Mouse (Mus musculus) megakaryocyte-erythroid progenitor cell, adult 5-6 weeks (primary cell): ENCODE data around the gene Ppp1r16b. TPM values are rescaled to one million over a fixed set of nuclear protein-coding genes. Genes with fewer than 3 reads are reported as not detected.

Experiments
- ATAC-seq: replicated peaks from 2 replicates; pipeline ENCODE4 v1.8.0; 2016; ENCODE audit warnings: mild to moderate bottlenecking, inconsistent platforms; ENCODE audit not compliant: severe bottlenecking, poor library complexity, low FRiP score, low TSS enrichment
- total RNA-seq, 2 experiments: library from RNA; stranded (forward) in 1 of 2; stranded (reverse) in 1 of 2; fragments of 200-1000, 215-1000 nt in 1 of 2; fragments of >200 nt in 1 of 2; fragmentation: Nextera tagmentation in 1 of 2; gene quantifications; 2 replicates each; pipeline ENCODE4 v1.2.3; 2014 to 2017

Ppp1r16b gene
- total RNA-seq (2014; fragmentation: Nextera tagmentation) (2.4 and 5.0 TPM in 2 replicates), total RNA-seq (2017) (0.04 and 1.6 TPM in 2 replicates)

- no peak for ATAC-seq
Measured at GRCm38 (mm10) chr2:158665098-158665497, at the start of gene Ppp1r16b. Gene Ppp1r16b, plus strand, starts transcription at chr2:158665398.

DNA sequence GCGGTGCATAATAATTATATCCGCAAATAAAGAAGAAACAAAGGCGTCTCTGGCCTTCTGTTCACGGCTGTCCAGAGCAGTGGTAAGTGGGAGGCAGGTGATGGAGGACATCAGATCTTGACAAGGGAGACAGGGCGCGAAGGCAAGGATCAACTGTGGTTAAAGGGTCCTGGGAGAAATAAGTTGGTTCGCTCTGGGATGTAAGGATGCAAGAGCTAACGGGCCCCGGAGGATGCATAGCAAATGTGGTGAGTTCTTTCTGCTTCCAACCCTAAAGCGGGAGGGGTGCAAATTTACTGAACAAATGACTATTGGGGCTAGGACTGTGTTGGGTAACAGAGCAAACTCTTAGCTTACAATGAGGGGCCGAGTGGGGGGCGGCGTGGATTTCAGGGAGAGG is 49.5 kb upstream of the Ppp1r16b start:
- ATAC-seq, result no peak

DNA sequence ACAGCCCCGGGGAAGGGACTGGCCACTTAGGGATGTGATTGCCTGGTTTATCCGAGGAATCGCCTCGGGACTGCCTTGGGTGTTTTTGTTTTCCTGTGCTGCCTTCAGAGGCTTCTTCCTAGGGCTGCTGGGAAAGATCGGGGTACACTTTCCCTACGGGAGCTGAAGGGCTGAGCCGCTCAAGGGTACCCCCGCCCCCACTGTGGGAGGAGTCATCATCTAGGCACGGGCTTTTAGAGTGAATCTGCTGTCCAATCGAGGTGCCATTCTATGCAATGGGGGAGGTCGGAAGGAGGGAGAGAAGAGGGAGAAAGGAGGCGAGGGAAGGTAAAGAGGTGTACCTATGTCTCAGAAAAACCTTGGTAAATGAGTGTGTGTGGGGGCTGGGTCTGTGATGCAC is 48.9 kb upstream of the Ppp1r16b start:
- ATAC-seq, result no peak

- ATAC-seq, result no peak
Measured at GRCm38 (mm10) chr2:158616790-158617189, 48.4 kb upstream of the Ppp1r16b start.

DNA sequence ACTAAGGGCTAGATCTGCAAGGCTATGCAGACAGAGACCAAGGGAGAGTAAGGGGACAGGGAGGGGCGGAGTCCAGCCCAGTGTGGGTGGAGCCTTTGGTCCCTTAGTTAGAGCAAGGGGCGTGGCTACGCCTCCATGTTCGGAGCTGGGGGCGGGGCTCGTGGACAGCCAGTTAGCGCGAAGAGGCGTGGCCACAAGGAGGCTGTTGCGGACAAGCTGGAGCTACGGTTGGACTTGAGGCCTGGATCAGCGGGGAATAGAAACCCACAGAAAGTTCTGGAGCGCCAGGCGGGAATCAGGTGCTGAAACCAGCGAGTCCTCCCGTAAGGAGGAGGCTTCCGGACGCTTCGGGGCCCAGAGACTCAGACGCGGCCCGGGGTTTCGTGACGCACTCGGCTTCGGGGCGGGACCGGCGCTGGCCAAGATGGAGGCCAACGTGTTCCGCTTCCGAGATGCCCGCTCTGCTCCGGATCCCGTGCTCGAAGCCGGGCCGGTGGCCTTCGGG is 40.4 kb upstream of the Ppp1r16b start, which contains the start of gene Actr5:
Gene Actr5, plus strand, starts transcription at position 171 of the 505 bp plus-strand sequence.
- ATAC-seq, result peak; percentile 98

DNA sequence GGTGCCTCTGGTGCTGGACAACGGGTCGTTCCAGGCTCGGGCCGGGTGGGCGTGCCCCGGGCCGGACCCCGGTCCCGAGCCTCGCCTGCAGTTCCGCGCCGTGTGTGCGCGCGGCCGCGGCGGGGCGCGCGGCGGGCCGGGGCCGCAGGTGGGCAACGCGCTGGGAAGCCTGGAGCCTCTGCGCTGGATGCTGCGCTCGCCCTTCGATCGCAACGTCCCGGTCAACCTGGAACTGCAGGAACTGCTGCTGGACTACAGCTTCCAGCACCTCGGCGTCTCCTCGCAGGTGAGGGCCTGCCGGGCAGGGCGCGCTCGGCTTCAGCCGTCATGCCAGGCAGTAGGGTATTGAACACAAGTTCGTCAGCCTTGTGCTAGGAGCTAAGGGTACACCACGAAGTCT is 40.0 kb upstream of the Ppp1r16b start:
- 0 out of 2 replicates have a peak, but pooled peaks have one; percentile 11 for ATAC-seq

- no peak for ATAC-seq
Measured at GRCm38 (mm10) chr2:158625697-158626096, 39.5 kb upstream of the Ppp1r16b start.

DNA sequence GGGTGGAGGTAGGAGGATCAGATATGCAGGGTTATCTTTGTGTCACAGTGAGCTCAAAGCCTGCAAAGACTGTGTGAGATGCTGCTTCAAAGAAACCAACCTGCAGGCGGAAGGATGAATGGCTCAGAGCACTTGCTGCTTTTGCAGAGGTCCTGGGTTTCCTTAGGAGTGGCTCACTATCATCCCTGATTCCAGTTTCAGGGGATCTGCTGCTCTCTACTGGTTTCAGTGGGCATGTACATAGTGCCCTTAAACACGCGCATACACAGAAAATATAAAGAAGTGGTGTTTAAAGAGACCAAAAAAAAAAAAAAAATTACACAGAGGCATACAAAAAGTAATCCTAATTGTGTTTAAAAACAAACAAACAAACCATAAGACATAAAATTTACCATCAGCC is 36.3 kb upstream of the Ppp1r16b start:
- no peak for ATAC-seq

DNA sequence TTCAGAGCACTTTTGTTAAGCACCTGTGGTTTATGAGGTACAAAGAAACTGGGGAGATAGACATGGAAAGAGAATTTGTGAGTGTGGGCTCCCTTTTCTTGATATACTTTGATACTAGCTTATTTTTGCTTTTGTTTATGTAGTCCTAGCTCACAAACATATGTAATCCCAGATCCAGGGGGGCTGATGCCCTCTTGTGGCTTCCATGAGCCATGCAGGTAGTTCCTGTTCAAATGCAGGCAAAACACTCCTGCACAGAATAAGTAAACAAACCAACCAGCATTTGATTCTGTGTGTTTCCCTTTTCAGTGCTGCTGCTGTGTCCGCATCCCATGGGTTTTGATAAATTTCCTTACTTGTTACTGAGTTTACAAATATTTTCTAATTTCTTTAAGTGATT is 35.8 kb upstream of the Ppp1r16b start:
- ATAC-seq, result no peak

DNA sequence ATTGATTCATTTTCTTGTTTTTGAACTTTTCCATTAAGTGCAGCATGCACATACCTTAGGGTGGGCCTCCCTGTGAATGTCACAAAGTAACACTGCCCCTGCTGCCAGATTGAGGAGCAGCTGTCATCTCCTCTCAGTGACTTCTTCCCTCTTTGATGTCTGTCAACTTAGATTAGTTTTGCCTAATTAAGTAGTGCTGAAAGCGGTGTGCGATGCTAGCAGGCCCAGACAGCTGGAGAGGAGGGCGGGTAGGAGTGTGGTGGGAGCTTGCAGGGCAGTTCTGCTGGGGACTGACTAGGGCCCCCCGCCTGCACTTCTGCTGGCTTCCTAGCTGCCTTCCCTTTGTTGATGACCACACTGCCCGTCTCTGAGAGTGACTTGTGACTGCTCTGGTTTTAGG is 33.3 kb upstream of the Ppp1r16b start:
- no peak for ATAC-seq

- ATAC-seq, result peak; percentile 84
Measured at GRCm38 (mm10) chr2:158641869-158642268, 23.3 kb upstream of the Ppp1r16b start.

DNA sequence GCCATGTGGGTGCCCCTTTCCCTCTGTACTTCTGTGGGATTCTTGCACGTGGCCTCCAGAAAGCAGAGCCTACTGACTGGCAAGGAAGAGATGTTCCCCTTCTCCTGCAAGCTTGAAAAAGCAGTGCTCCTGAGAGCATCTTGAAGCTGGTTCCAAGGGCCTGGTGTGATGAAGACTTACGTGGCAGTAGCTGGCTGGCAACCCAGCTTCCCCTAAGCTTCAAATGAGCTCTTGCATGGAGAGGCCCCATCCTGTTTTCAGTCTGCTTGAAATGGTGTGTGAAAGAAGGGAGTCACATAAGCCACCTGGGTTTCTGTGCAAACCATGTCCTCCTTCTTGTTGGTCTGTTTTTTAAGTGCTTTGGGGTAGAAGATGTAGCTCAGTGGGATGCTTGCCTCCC is 22.6 kb upstream of the Ppp1r16b start:
- no peak for ATAC-seq

GRCm38 (mm10) chr2:158643791-158644190 is 21.4 kb upstream of the Ppp1r16b start:
- ATAC-seq, result no peak

- no peak for ATAC-seq
Measured at GRCm38 (mm10) chr2:158651159-158651908, 13.9 kb upstream of the Ppp1r16b start.

DNA sequence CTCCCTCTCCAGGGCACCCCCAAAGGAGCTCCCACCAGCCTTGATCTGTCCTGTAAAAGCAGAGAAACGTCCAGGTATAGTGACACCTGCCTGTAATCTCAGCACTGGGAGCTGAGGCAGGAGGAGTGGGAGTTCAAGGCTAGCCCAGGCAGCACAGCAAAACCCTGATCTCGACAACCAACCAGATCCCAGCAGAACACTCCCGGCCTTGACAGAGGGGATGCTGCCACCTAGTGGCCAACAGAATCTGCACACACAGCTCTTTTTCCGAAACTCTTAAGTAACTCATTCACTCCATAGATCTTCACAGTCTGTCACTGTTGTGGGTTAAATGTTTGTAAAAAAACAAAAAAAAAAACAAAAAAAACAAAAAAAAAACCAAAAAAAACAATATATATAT is 12.2 kb upstream of the Ppp1r16b start:
- ATAC-seq, result peak; percentile 86

DNA sequence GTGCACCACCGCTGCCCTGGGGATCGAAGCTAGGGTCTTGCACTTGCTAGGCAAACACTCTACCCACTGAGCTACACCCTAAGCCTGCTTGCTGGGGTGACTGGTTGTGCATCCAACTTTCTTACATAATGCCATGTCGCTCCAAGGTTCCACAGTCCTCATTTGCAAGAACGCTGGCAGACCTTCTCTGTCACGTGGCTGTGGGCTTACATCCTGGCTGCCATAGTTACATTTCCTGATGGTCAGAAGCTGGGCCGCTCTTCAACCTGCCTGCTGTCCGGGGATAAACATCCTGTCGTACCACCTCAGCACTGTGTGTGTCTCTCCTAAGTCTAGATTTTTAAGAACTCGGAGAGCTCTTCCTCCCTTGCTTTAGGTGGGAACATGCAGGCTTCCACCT is 10.5 kb upstream of the Ppp1r16b start:
- no peak for ATAC-seq

DNA sequence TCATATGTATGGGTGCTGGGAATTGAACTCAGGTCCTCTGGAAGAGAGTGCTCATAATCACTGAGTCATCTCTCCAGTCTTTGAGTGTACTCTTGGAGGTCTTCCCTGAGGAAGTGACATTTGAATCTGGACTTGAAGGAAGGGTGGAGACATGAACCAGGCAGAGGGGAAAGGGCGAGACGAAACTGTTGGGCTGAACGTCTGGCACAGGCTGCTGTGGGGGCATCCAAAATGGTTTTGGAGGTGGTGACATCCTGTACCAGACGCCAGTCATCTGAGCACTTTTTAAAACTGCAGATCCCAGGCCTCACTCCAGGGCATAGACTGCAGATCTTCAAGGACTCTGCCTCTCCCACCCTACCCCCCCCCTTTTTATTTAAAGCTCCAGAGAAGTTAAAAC is 9.4 kb upstream of the Ppp1r16b start:
- no peak for ATAC-seq

DNA sequence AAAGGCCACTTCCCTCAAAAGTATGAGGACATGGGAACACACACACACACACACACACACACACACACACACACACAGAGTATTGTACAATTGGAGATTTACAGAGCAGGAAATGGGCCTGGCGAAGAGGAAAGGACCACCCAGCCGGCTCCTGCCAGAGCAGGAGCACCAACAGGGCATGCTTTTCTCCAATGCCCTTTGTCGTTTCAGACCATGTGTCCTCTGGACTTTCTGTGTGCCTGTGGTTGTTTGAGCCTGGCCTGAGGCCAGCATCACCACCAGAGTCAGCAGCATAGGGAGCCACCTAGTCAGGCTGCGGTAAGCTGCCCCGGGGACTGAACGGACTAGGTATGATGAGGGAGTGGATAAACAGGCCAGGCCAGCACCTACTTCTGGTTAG is 6.4 kb upstream of the Ppp1r16b start:
- 0 out of 2 replicates have a peak, but pooled peaks have one; percentile 52 for ATAC-seq

DNA sequence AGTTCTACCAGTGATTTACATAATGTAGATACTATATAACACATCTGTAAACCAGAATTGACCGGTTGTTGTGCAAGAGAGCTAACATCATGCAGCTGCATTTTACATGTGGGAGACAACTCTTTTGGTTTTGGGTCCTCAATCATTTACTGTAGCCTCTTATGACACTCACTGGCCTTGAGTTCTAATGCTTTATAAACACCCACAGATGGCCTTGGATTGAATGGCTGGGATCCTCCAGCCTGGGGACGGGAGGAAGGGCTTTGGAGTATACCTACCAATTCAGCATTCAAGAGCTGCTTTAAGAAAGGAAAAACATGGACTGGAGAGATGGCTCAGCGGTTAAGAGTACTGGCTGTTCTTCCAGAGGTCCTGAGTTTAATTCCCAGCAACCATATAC is 5.9 kb upstream of the Ppp1r16b start:
- no peak for ATAC-seq

- peak; percentile 31; the same call in 1 of the 2 replicates for ATAC-seq
Measured at GRCm38 (mm10) chr2:158666071-158666800, 1.0 kb downstream of the Ppp1r16b start.
